ENCODE assay signal across 8 mouse cellular contexts in genomic region chr9:116146235-116146634, GRCm38 (mm10). TPM values are rescaled to one million over a fixed set of nuclear protein-coding genes. Genes with fewer than 3 reads are reported as not detected.
DNase-seq lines count a peak whose midpoint lies in the region; ATAC-seq and TF ChIP-seq lines count a peak whose summit lies in the region.

No protein-coding gene starts in this region.

- H3K9ac ChIP-seq in heart, embryonic 14.5 days (ENCODE audit: low read length) = no peak overlapping the region

- no peaks in the 10 kb centered on the region for H3K36me3 ChIP-seq in heart, embryonic 14.5 days (ENCODE audit: control insufficient read depth, insufficient read depth, low read length)

- no peak for DNase-seq in layer of hippocampus, adult 2 months (ENCODE audit: low spot score in 2 of 2)
- no peak for DNase-seq in layer of hippocampus, postnatal 36 days
- peak; percentile 51 for DNase-seq in kidney, postnatal 10 days
- DNase-seq in right cerebral cortex, postnatal 10 days (ENCODE audit: low spot score in 2 of 2) = no peak
- DNase-seq in cerebellum, adult 11-12 months = no peak
- no peak for DNase-seq in adrenal gland, adult 18-20 months (ENCODE audit: low spot score in 2 of 2)

- peak overlapping the region; percentile 22; the same call in 1 of the 2 replicates for H3K4me2 ChIP-seq in heart, embryonic 14.5 days (ENCODE audit: low read length)

- WGBS in heart, embryonic 14.5 days = 15% methylated on average over 9 of the region's 9 CpGs

- no peak overlapping the region for H3K4me3 ChIP-seq in layer of hippocampus, adult 2 months
- H3K4me3 ChIP-seq in heart, embryonic 14.5 days (ENCODE audit: control insufficient read depth in 1 of 2, insufficient read depth in 1 of 2, low read depth in 1 of 2, low read length in 2 of 2) = no peak overlapping the region

- ATAC-seq in heart, embryonic 14.5 days (ENCODE audit: insufficient number of reproducible peaks, insufficient read depth, low FRiP score, low read depth) = no peak
- 0 out of 2 replicates have a peak, but pooled peaks have one; percentile 37 for ATAC-seq in megakaryocyte-erythroid progenitor cell, adult 5-6 weeks (replicated peaks; ENCODE audit: low FRiP score, low TSS enrichment, poor library complexity, severe bottlenecking)

- TF ChIP-seq CTCF in layer of hippocampus, adult 2 months (conservative IDR thresholded peaks at IDR 0.05) = no peak

- H3K27me3 ChIP-seq in heart, embryonic 14.5 days (ENCODE audit: control insufficient read depth, insufficient read depth, low read length) = no peaks in the 10 kb centered on the region

- peak overlapping the region; percentile 69 for H3K27ac ChIP-seq in layer of hippocampus, adult 2 months
- H3K27ac ChIP-seq in heart, embryonic 14.5 days (replicated peaks in 1 of 2; ENCODE audit: control insufficient read depth in 1 of 2, insufficient read depth in 1 of 2, low read depth in 2 of 2, low read length in 2 of 2) = peak overlapping the region; percentile 61 to 79

- no peaks in the 10 kb centered on the region for H3K9me3 ChIP-seq in heart, embryonic 14.5 days (ENCODE audit: control insufficient read depth, low read length)

- peaks cover 29 to 34% of the 10 kb centered on the region in 2 experiments for H3K4me1 ChIP-seq in heart, embryonic 14.5 days (ENCODE audit: control insufficient read depth in 2 of 2, insufficient read depth in 2 of 2, low read length in 2 of 2)

RNA-seq across cellular contexts. Expression of gene Tgfbr2, which starts 28.9 kb away (rescaled TPM):
- 10 to 100 TPM; 10.7 to 11.7 TPM for total RNA-seq in layer of hippocampus, adult 2 months (2021)
- total RNA-seq in layer of hippocampus, postnatal 36 days (2021) = 10 to 100 TPM; 10.6 to 12.6 TPM
- 24.6 and 25.0 TPM in 2 replicates for polyA plus RNA-seq in heart, embryonic 14.5 days (2014; fragmentation: Nextera tagmentation; extraction: Ambion mirVana)
- total RNA-seq in megakaryocyte-erythroid progenitor cell, adult 5-6 weeks (2014; fragmentation: Nextera tagmentation) = 5.9 and 9.5 TPM in 2 replicates
- 7.0 and 12.4 TPM in 2 replicates for total RNA-seq in megakaryocyte-erythroid progenitor cell, adult 5-6 weeks (2017)
- 10 to 100 TPM; 61.3 to 82.4 TPM for total RNA-seq in adrenal gland, adult 18-20 months (2021)

Comparison
In these comparisons a context has a peak if more than half of its experiments do, and no peak if none do; other contexts are left out.
1. RNA of gene Tgfbr2, which starts 28.9 kb away (total RNA-seq): 61.3 to 82.4 TPM in adrenal gland, adult 18-20 months; 10.6 to 12.6 TPM in layer of hippocampus, postnatal 36 days, 10.7 to 11.7 TPM in layer of hippocampus, adult 2 months and 5.9 to 12.4 TPM in megakaryocyte-erythroid progenitor cell, adult 5-6 weeks; every median in the first group is over 4 times any median in the second.